Mouse (Mus musculus) MEL (cell line): Measurements from ENCODE around the gene Snupn.

ENCODE experiments used
- CHD1 ChIP-seq: IDR thresholded peaks from 2 replicates; pipeline ENCODE4 v1.6.1; 2012; ENCODE audit warnings: low read depth, mild to moderate bottlenecking, inconsistent platforms, low read length, improper control_type of control experiment
- CTCF ChIP-seq, 3 experiments: IDR thresholded peaks in 2 of 3; conservative IDR thresholded peaks in 1 of 3; 2 replicates each; pipeline ENCODE4 v1.5.1; 2011 to 2012; ENCODE audit warnings: low read length in 3 of 3, low read depth in 2 of 3, mild to moderate bottlenecking in 2 of 3, improper control_type of control experiment in 1 of 3, inconsistent platforms in 1 of 3, mixed read lengths in 1 of 3, moderate library complexity in 1 of 3; ENCODE audit not compliant: control insufficient read depth in 1 of 3, insufficient read depth in 1 of 3, poor library complexity in 1 of 3, severe bottlenecking in 1 of 3
- EP300 ChIP-seq, 2 experiments: IDR thresholded peaks; 2 replicates each; pipeline ENCODE4 v1.6.1; 2011; ENCODE audit warnings: improper control_type of control experiment in 2 of 2, low read length in 2 of 2, low read depth in 1 of 2, mild to moderate bottlenecking in 1 of 2
- ETS1 ChIP-seq: IDR thresholded peaks from 2 replicates; pipeline ENCODE4 v1.6.1; 2012; ENCODE audit warnings: low read depth, mild to moderate bottlenecking, inconsistent platforms, low read length, improper control_type of control experiment, moderate library complexity
- GABPA ChIP-seq: IDR thresholded peaks from 2 replicates; pipeline ENCODE4 v1.6.1; 2012; ENCODE audit warnings: low read depth, mild to moderate bottlenecking, inconsistent platforms, low read length, improper control_type of control experiment, moderate library complexity
- GATA1 ChIP-seq: IDR thresholded peaks from 2 replicates; pipeline ENCODE4 v1.6.1; 2011; ENCODE audit warnings: low read depth, low read length, improper control_type of control experiment
- MAX ChIP-seq: IDR thresholded peaks from 2 replicates; pipeline ENCODE4 v1.6.1; 2011; ENCODE audit warnings: low read length, improper control_type of control experiment
- NELFE ChIP-seq: IDR thresholded peaks from 2 replicates; pipeline ENCODE4 v1.6.1; 2011; ENCODE audit warnings: low read depth, low read length, improper control_type of control experiment
- NRF1 ChIP-seq: IDR thresholded peaks from 2 replicates; pipeline ENCODE4 v1.6.1; 2014; ENCODE audit warnings: low read depth, mild to moderate bottlenecking, inconsistent platforms, low read length, improper control_type of control experiment, moderate library complexity; ENCODE audit not compliant: poor library complexity, insufficient read depth, severe bottlenecking
- POLR2A ChIP-seq, 2 experiments: IDR thresholded peaks; 2 replicates each; pipeline ENCODE4 v1.6.1; 2011 to 2012; ENCODE audit warnings: low read length in 2 of 2, mild to moderate bottlenecking in 2 of 2, control low read depth in 1 of 2, improper control_type of control experiment in 1 of 2, low read depth in 1 of 2, moderate library complexity in 1 of 2; ENCODE audit not compliant: control insufficient read depth in 1 of 2, insufficient read depth in 1 of 2, poor library complexity in 1 of 2
- SIN3A ChIP-seq: IDR thresholded peaks from 2 replicates; pipeline ENCODE4 v1.6.1; 2012; ENCODE audit warnings: low read length, improper control_type of control experiment, inconsistent platforms
- ZKSCAN1 ChIP-seq: IDR thresholded peaks from 2 replicates; pipeline ENCODE4 v1.6.1; 2012; ENCODE audit warnings: low read depth, mild to moderate bottlenecking, inconsistent platforms, low read length, improper control_type of control experiment, moderate library complexity
- ZNF384 ChIP-seq: IDR thresholded peaks from 2 replicates; pipeline ENCODE4 v1.6.1; 2012; ENCODE audit warnings: low read depth, mild to moderate bottlenecking, inconsistent platforms, low read length, improper control_type of control experiment

DNA sequence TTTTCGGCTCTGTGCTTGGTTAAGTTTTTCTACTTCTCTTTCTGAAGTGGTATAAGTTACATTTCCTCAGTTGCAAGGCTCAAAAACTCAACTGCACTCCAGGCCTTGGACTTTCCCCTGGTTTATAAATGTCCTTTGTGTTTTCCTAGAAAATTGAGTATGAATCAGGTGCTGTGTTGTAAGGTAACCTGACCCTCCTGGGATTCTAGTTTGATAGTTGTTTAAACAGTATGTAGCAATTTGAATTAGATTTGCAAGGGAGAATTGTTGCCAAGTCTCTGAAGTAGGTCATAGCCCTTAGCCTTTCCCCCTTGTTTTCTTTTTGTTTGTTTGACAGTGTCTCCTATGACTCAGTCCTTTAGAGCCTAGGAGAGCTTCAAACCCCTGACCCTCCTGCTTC, 67.0 kb downstream of the Snupn start:
- TF ChIP-seq NRF1 (no peak), GATA1 (no peak), CTCF (IDR thresholded peaks at IDR 0.05 in 2 of 3, conservative IDR thresholded peaks at IDR 0.05 in 1 of 3; ENCODE audit: control insufficient read depth in 1 of 3, insufficient read depth in 1 of 3, low read depth in 2 of 3, low read length in 3 of 3, poor library complexity in 1 of 3, severe bottlenecking in 1 of 3) (no peak), ZKSCAN1 (no peak), GABPA (no peak), CHD1 (no peak), SIN3A (no peak), ETS1 (no peak), POLR2A (IDR thresholded peaks at IDR 0.05; ENCODE audit: control insufficient read depth in 1 of 2, insufficient read depth in 1 of 2, low read depth in 1 of 2, low read length in 2 of 2, poor library complexity in 1 of 2) (no peak), EP300 (IDR thresholded peaks at IDR 0.05; ENCODE audit: low read depth in 1 of 2, low read length in 2 of 2) (no peak), ZNF384 (no peak), MAX (no peak), NELFE (no peak)
